Mouse (Mus musculus): Measurements from ENCODE around the gene Dock2.
"Not testable (repeated sequence)": the region's sequence is repeated elsewhere in the genome, so short reads cannot be mapped to it uniquely, and the experiment has no call there.

Gene Dock2

DNA sequence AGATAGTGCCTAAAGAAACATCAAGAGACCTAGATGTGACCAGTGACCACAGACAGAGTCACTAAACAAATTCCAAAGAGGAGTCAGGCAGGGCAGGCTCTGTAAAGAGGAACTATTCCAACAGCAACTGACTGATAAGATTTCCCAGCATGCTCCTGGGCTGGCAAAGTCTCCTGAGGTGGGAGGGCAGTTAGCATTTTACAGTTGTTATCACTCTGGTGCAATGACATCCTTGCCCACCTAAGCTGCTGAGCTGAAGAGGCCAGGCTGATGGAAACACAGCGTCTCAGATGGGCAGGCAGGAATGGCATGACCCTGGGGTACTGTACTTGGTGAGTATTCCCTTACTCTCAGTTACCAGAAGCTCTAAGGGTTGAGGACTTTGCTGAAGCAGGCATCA is 484.1 kb downstream of the Dock2 start:
- no peak for DNase-seq (ENCODE audit: low read depth in 2 of 2, low spot score in 2 of 2)

DNA sequence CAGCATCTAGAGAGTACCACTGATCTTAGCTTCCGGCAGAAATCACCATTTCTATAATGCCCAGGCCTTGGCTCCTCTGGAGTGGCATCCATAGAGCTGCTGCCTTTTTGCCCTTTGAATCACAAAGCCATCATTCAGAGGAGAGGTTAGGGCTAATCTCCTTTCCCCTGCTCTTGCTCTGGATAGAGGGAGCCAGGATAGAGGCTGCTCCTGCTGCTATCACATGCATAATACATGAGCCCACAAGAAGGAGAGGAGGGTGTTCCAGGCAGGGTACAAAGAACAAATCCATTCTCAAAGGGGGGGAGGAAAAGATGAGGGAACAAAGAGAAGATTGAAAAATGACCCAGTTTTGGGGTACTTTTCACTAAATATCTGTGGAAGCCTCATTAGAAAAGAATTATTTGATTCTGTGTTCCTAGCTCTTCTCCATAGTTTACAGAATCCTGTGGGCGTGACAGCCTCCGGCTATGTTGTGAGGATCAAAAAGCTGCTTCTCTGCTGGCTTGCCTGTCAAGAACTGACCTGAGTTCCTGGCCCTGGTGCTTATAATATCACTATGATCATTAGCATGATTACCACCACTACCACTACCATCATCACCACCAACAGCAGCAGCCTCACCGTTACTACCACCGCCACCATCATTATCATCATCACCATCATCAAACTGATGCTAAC is 485.9 kb downstream of the Dock2 start:
- DNase-seq (ENCODE audit: low read depth in 2 of 2, low spot score in 2 of 2), result no peak

DNA sequence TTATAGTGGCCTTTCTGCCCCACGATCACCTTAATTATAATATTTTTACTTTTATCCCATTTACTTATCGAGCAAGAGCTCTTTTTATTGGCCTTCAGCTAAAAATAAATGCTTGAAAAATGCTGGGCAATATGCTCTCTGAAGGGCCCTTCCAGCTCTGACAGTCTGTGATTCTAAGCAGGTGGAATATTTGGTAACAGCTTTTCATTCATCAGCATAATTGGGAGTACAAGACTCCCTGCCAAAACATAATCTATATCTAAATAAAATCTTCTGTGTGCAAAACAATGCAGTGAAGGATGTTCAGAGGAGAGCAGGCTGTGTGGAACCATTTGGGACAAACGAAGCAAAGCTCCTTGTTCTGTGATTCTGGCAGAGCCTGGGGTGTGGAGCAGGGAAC is 492.4 kb downstream of the Dock2 start:
- no peak for DNase-seq (ENCODE audit: low read depth in 2 of 2, low spot score in 2 of 2)

DNA sequence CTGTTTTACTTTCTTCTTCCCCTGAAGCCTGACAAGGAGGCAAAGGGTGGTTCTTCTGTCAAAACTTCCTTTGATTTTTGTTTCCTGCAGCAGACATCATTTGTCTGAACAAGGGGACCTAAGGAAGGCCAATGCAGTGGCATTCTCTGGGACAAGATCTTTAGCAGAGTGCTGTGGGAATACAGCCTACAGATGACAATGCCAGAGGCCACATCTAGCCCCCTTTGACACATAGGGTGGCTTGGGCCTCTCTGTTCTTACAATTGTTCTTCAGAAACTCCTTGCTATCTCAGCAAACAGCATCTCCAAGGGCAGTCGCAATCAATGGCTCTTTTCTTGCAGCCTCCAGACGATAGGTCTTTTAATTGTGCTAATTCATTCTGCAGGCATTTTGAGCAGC is 493.0 kb downstream of the Dock2 start:
- no peak for DNase-seq (ENCODE audit: low read depth in 2 of 2, low spot score in 2 of 2)

DNA sequence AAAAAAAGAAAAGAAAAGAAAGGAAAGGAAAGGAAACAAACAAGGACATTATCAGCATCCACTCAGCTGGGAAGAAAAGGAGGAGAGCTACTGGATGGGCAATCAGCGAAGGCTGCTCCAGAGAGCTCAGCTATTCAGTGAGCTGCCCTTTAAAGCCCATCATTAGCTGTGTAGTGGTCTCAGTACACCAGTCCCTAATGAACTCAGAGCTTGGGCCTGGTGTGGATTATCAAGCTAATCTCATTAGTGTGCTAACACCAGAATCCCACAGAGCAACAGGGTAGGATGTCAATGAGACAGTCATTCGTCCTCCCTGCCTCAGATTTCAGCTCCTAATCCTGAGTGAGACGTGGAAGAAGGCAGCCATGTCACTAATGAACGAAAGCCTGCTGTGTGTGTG is 493.4 kb downstream of the Dock2 start:
- no peak for DNase-seq (ENCODE audit: low read depth in 2 of 2, low spot score in 2 of 2)

DNA sequence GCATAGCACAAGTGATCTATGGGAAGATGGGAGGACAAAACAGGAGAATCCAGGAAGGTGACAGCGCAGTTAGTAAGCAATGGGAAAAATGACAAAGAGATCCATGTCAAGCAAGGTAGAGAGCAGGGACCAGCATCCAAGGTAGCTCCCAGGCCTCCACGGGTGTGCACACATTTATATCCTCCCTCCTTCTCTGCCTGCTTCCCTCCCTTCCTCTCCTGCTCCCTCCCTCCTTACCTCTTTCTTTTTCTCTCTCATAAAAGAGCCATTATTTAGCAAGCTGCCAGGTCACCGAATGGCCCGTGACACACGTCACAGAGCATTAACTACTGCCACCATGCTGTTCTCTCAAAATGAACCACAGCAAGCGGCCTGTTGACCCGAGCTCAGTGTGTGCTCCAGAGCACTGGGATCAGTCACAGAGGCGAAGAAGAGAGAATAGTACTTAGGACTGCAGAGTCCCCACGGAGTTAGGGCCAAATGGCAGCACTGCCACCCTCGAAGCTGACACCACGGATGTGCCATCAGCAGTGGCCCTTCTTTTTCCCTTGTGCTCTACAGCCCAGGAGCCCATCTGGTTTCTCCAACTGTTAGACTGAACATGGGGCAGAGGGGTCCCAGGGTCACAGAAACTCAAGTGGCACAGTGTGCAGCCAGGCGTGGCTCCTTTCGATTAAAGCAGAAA is 499.4 kb downstream of the Dock2 start:
- no peak for DNase-seq (ENCODE audit: low read depth in 2 of 2, low spot score in 2 of 2)

DNA sequence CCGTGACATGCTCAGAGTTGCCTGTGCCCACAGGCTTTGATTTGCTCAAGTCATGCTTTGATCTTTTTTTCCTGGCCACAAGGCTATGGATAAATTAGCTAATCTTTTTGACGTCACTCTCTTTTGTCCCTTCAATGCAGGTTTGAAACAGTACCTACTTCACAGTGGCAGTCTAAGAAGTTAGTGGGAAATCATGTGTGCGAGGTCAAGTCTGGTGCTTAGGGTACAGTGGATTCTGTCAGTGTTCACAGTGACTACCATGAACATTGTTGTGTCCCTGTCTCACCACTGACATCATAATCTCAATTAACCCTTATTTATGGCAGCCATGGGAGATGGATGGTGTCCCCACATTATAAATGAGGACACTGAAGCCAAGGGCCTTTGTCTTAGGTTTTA is 506.6 kb downstream of the Dock2 start:
- no peak for DNase-seq (ENCODE audit: low read depth in 2 of 2, low spot score in 2 of 2)

DNA sequence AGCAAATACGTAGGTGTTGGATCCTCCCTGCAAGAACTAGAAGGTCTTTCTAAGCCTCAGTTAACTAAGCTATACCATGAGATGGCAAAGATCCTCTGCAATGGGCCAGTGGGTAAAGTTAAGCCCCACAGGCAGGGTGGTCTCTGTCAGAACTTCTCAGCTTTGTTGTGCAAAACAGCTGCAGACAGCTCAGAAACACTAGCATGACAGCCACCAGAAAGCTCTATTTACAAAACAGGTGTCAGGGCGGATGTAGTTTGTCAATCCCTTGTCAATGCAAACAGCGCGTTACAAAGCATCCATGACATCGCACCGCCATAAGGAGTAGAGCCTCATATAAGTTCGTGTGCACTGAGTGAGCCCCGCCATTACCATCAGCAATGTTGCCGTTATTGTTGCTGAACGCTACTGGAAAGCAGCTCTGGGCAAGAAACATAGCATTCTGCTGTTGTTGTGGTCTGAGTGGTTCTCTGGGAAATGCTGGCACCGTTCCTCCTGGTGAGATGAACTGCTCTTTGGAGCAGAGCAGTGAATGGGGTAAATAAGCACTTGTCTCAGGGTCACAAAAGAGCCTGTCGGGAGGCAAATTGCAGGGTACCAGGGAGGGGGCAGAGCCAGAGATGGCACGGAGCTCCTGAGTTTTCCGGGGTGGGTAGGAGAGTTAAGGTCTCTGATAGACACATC is 507.2 kb downstream of the Dock2 start:
- DNase-seq (ENCODE audit: low read depth in 2 of 2, low spot score in 2 of 2), result no peak

DNA sequence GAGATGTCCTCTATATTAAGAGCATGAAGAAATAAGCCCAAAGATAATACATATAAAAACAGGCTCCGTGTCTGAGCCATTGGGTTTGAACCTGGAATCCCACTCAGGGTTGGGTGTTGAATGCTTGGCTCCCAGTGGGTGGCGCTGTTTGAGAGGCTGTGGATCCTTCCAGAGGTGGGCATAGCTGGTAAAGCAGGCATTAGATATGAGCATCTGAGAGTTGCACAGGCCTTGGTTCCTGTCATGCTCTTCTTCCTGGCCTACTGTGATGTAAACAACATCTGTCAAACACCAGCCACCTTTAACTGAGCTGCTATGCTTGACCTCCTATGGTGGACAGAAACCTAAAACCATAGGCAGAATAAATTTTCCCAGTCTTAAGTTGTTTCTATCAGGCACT is 507.8 kb downstream of the Dock2 start:
- no peak for DNase-seq (ENCODE audit: low read depth in 2 of 2, low spot score in 2 of 2)

DNA sequence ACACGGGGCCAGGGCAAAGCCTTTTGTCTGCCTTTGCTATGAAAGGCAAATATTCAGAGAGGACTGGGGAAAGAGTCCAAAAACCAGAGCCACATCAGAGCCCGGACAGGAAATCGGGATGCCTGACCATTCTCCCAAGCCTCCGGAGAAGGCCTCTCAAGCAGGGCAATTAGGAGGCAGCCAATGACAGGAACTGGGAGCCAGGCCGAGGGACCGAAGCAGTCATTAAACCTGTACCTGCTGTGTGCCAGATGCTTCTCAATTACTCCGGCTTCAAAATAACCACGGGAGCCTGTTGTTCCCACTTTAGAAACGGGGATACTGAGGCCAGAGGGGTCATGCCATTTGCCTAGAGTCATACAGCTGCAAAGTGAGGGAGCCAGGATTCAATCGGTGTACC is 511.7 kb downstream of the Dock2 start:
- no peak for DNase-seq (ENCODE audit: low read depth in 2 of 2, low spot score in 2 of 2)

DNA sequence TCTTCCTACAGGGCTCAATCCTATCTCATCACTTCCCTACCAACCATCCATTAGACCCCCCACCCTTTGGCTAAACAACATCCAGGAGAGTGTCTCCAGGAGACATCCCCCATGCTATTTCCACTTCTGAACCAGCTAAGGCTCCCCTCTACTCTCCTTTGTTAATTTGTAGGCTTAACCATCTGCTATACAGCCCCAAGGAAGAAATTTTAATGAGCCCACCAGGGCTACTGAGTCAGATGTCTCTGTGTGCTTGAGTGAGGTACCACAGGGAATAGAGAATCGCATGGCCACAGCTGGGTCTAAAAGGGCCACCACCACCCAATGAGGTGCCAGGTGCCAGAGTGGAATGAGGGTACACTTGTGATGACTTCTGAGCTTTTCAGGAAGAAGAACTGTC is 519.6 kb downstream of the Dock2 start:
- DNase-seq (ENCODE audit: low read depth in 2 of 2, low spot score in 2 of 2), result no peak

DNA sequence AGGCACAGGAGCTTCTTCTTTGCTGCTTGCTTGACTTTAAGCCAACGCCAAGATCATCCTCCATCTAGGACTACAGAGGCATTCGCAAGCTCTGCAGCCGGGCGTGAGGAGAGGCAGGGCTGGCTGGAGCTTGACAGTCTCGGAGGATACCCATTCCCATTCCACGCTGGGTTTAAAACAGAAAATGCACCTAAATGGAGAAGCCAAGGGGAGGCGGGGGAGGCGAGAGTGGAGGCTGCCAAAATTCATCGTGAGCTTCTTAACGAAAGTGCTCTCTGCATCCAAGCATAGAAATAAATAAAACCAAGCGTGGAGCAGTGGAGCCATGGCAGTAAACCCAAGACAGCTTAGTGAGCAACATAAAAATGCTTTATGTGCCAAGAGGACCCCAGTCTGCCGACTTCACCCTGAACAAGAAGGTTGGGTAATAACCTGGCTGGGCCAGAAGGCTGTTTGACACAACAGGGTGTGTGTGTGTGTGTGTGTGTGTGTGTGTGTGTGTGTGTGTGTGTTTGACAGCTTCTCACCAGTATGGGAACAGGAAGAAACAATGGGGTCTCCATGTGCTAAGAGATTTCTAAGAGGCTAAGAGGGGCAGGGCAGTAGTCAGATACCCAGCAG is 524.7 kb downstream of the Dock2 start:
- no peak for DNase-seq (ENCODE audit: low read depth in 2 of 2, low spot score in 2 of 2)

DNA sequence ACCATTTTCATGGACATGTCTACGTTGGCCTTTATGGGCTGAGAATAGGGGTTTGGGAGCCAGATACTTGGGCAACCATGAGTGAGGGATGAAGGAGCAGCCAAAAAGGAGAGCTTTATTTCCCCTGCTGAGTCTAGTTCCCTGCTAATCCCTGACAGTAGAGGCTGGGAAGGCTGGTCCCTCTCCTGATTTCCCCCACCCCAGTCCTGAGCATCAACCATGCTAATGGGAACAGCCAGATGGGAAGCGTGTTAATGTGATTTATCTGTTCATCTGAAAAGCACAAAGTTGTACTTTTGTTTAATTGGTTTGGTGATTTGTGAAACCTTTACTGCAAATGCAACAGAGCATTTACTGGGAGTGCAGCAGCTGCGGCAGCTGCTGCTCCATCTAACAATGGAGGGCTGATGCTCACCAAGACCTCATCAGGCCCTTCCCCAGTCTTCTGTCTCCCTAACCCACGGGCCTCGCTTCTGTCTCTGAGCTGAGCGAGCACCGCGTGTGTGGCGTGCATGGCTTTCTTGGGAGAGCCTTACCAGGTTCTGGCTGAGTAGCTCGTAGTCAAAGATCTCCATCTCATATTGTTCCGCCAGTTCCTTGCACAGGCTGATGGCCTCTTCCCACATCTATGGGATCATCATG is 526.0 kb downstream of the Dock2 start:
- DNase-seq (ENCODE audit: low read depth in 2 of 2, low spot score in 2 of 2), result no peak

DNA sequence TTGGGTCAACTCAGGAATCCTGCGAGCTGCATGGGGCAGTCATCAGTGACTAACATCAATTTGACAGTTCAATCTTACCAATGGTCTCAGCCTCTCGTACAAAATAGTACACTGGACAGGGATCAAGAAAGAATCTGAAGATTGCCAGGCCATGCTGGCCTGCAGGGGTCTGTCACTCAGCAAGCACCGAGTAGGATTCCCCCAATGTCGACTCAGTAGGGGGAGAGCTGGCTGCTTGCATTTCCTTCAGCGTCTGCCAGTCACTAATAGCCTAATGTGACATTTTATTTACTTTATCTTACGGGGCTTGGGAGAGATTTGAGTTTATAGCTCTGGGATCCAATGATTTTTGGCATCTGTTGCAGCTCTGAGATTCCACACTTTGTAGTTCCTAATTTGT is 540.7 kb downstream of the Dock2 start:
- no peak for DNase-seq (ENCODE audit: low read depth in 2 of 2, low spot score in 2 of 2)

DNA sequence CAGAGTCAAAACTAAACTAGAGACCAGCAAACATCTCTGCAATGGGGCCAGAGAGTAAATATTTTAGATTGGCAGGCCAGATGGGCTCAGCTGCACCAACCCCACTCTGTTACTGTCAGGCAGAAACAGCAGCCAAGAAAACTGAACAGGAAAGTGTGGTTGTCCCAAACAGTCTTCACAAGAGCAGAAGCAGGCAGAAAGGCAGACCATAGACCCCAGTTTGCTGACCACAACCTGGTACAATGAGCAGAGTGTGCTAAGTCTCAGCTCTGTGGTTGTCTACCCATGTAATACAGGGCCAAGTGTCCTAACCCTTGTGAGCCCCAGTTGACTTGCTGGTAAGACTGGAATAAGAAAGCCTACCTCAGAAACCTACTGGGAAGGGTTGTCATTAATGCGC is 543.4 kb downstream of the Dock2 start:
- no peak for DNase-seq (ENCODE audit: low read depth in 2 of 2, low spot score in 2 of 2)

DNA sequence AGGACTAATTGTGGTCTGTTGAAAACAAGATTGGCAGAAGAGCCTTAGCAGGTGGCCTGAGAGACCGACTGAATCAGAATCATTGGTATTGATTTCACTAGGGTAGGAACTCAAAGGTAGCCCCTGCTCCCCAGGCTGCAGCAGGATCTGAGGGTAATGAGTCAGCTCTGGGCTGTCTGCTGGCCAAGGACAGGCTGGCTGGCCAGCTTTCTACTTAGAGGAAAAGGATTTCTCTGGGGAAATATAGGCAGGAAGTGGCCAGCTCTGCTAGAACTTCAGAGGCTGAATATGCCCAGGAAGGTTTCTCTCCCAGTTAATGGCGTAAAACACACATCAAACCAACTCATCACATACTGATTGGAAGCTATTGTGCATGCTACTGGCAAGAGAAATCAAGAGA is 544.0 kb downstream of the Dock2 start:
- DNase-seq (ENCODE audit: low read depth in 2 of 2, low spot score in 2 of 2), result no peak

DNA sequence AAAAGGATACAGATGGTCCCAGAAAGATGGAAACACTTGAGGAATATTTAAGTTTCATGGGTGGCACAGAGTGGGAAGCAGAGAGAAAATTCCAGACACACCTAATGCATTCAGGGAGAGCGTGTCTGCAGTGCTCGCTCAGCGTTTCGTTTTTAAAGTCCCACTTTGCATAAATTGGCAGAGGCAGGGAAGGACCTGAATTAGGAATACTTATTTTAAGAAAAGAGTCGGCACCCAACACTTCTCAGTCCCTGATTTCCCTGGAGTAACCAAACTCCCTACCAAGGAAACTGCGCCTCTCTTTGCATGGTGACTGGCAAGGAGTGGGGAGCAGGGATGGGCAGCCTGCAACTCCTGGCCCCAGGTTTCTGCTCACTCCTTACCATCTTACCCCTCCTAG is 546.8 kb downstream of the Dock2 start:
- DNase-seq (ENCODE audit: low read depth in 2 of 2, low spot score in 2 of 2), result no peak

DNA sequence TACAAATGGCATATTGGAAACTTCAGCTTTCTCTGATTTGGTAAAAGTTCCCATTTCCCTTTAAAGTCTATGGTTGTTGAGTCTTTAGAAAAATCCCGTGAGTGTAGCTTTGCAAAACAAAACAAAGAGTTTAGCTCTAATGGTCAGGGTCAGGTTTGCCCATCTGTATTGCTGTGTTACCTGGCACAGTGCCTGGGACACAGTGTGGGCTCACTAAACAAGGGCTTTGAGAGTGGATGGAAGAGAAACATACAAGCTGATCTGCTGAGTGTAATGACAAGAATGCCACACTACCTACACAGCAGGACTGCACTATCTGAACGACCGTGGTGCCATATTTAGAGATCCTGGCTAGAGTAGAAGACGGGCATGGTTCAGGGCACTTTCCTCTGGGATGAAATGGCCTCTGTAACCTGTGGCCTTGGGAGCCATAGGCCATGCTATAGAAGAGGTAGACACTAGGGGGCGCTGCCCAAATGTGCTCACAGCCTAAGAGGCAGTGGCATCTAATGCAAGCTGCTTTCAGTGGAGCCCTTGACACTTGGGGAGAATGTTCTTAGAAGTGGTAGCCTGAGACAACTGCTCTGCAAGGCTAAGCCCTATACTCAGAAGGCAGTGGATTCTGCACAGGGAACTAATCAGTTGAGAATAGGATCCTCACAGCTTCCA is 547.5 kb downstream of the Dock2 start:
- DNase-seq (ENCODE audit: low read depth in 2 of 2, low spot score in 2 of 2), result peak; percentile 18 to 36

DNA sequence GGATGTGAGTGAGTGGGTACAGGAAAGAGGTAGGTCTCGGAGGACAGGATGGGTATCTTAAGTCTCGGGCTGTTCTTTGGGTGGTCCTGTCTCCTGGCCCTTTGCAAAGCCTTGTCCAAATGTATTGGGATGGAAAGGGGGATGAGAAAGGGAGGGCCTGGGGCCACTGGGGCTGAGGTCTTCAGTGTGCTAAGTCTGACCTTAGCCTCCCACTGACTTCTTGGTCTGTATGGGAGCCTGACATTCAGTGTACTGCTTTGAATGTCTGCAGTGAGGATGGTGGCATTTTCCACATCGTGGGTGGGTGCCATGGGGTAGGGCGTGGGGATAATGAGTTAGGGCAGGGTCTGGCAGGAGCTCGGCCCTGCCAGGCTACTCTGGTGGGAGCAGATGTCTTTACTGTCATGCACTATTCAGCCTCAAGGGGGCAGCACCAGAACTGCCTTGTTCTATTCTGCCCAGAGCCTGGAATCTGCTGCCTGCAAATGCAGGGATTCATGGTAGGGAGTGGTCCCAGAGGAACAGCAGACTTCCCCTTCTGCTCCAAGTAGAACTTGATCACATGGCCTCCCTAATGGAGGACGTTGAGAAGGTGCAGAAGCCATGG is 554.8 kb downstream of the Dock2 start:
- peak; percentile 32 to 44 for DNase-seq (ENCODE audit: low read depth in 2 of 2, low spot score in 2 of 2)

DNA sequence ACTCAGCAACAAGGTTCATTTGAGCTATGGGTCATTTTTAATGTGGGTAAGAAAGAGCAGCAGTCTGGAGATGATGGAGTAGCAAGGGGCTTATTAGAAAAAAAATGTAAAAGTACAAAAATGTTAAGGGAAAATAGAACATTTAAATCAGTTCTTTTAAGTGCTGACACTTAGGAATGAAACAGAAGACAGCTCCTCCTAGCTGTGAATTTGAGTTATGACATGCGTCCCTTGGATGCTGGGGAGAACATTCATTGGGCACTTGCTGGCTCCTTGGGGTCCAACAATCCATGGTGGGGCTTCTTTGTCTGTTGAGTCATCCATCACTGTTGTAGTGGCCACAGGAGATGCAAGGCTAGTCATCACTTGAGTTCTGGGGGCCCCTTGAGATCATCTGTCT is 556.5 kb downstream of the Dock2 start:
- DNase-seq (ENCODE audit: low read depth in 2 of 2, low spot score in 2 of 2), result no peak

DNA sequence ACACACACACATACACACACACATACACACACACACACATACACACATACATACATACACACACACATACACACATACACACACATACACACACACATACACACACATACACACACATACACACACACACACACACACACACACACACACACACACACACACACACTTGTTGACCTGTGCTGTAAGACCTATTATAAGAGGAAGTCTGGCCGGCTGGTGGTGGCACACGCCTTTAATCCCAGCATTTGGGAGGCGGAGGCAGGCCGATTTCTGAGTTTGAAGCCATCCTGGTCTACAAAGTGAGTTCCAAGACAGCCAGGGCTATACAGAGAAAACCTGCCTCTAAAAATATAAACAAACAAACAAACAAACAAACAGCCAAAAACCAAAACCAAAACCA is 563.1 kb downstream of the Dock2 start:
- DNase-seq (ENCODE audit: low read depth in 2 of 2, low spot score in 2 of 2), result not testable (repeated sequence)
